Mouse (Mus musculus) heart, postnatal 36 days (tissue): ENCODE data around the gene Ptprg. TPM values are rescaled to one million over a fixed set of nuclear protein-coding genes. Genes with fewer than 3 reads are reported as not detected.
"Not testable (repeated sequence)": the region's sequence is repeated elsewhere in the genome, so short reads cannot be mapped to it uniquely, and the experiment has no call there.

Source experiments
- DNase-seq, 2 experiments: peaks; one replicate each; pipeline ENCODE4 v3.0.0; 2021 to 2022
- intact Hi-C: fragments of 180-260 bp; cut with DNase I; formaldehyde crosslinking; loops from one replicate; pipeline ENCODE4 v1.15.1; 2025
- total RNA-seq, 2 experiments: library from RNA; stranded (reverse); gene quantifications; 2 replicates each; pipeline ENCODE4 v1.2.3; 2021

The Ptprg gene
- total RNA-seq, 2 experiments from 2014 or later, result 51.9 to 66.2 TPM

- intact Hi-C loops, result no loop called here
- no peak for DNase-seq
Measured at GRCm38 (mm10) chr14:12218544-12219150, 665.3 kb downstream of the Ptprg start.

GRCm38 (mm10) chr14:12219877-12220276 is 666.5 kb downstream of the Ptprg start:
- intact Hi-C loops, result no loop called here
- no peak for DNase-seq

GRCm38 (mm10) chr14:12220540-12220939 is 667.2 kb downstream of the Ptprg start:
- no peak for DNase-seq
- intact Hi-C loops, result no loop called here

- intact Hi-C loops, result no loop called here
- DNase-seq, result no peak
Measured at GRCm38 (mm10) chr14:12221571-12221970, 668.2 kb downstream of the Ptprg start.

GRCm38 (mm10) chr14:12243726-12244125 is 690.4 kb downstream of the Ptprg start:
- intact Hi-C loops, result no loop called here
- no peak for DNase-seq

- DNase-seq, result no peak
- intact Hi-C loops, result no loop called here
Measured at GRCm38 (mm10) chr14:12276031-12276430, 722.7 kb downstream of the Ptprg start.

- DNase-seq, result no peak
- intact Hi-C loops, result no loop called here
Measured at GRCm38 (mm10) chr14:12283641-12284040, 730.3 kb downstream of the Ptprg start, which contains the start of gene Gm49355. Gene Gm49355 (plus strand): TSS chr14:12283976.

- intact Hi-C loops, result no loop called here
- DNase-seq, result peak; percentile 87
Measured at GRCm38 (mm10) chr14:12284141-12284912, 731.0 kb downstream of the Ptprg start, which contains the start of gene 3830406C13Rik. Gene 3830406C13Rik (plus strand): TSS chr14:12284173.

- DNase-seq, intact Hi-C loops: not testable (repeated sequence)
Measured at GRCm38 (mm10) chr14:12289747-12290146, 736.4 kb downstream of the Ptprg start.

Other genes starting within 250 kb of the Ptprg start
- 1 to 10 TPM; 1.2 to 2.6 TPM for gene Gm3839, start 196.8 kb upstream of the Ptprg start, total RNA-seq